Mouse (Mus musculus) ES-E14 (cell line): ENCODE measurements around the gene Trim47.

ENCODE experiments used
- CHD2 ChIP-seq: IDR thresholded peaks from 2 replicates; pipeline ENCODE4 v1.6.1; 2014; ENCODE audit warnings: mild to moderate bottlenecking, low read depth, low read length, inconsistent platforms
- HCFC1 ChIP-seq: IDR thresholded peaks from 2 replicates; pipeline ENCODE4 v1.6.1; 2012; ENCODE audit warnings: low read length, inconsistent platforms, borderline replicate concordance; ENCODE audit not compliant: insufficient read depth
- MAFK ChIP-seq: IDR thresholded peaks from 2 replicates; pipeline ENCODE4 v1.6.1; 2014; ENCODE audit warnings: mild to moderate bottlenecking, low read depth, low read length, inconsistent platforms; ENCODE audit not compliant: insufficient read depth
- ZC3H11A ChIP-seq: IDR thresholded peaks from 2 replicates; pipeline ENCODE4 v1.6.1; 2012; ENCODE audit warnings: low read depth, mild to moderate bottlenecking, inconsistent platforms, low read length, borderline replicate concordance

DNA sequence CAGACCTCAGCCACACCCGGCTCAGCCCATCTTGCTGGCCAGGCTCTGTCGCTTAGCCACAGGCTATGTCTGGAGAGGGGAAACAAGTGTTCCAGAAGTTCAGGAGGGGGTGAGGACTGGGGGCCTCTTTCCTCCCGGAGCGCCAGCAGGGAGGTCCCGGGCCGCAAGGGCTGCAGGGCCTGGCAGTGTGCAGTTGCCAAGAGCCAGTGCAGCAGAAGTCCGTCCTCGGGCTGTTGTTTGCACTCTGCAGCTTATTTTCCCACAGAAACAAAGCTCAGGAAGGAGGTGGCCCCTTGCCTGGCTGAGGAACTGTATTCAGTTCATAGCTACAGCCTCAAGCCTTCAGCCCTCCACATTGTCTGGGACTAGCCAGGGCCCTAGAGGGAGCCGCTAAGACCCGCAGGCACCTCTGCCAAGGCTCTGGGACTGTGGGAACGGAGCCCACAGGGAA, 25.1 kb downstream of the Trim47 start:
- TF ChIP-seq MAFK (no peak), ZC3H11A (no peak), HCFC1 (no peak), CHD2 (no peak)
